Mouse (Mus musculus) limb, embryonic 13.5 days (tissue): ENCODE measurements at regions not wholly inside any gene's neighbourhood (a gene's known extent, or its start where the extent isn't known, plus 50 kb on each side); places are given as distances from the start of the nearest gene placed in this dataset.

Experiments used
- ATAC-seq: fragments of 200-750 bp; cut with Nextera tagmentation; 2 replicates; pipeline ENCODE4 v1.8.0; 2017; ENCODE audit warnings: low read depth, moderate number of reproducible peaks, moderate TSS enrichment; ENCODE audit not compliant: low FRiP score
- H3K27ac ChIP-seq: fragments of 300-500 bp; sonication (generic); 2 replicates; pipeline ENCODE4 v1.5.1; 2015; ENCODE audit warnings: inconsistent platforms, mild to moderate bottlenecking, moderate library complexity
- H3K27me3 ChIP-seq: fragments of 300-500 bp; sonication (generic); 2 replicates; pipeline ENCODE4 v1.6.1; 2015; ENCODE audit warnings: mild to moderate bottlenecking, inconsistent platforms
- H3K36me3 ChIP-seq: fragments of 300-500 bp; sonication (generic); 2 replicates; pipeline ENCODE4 v1.6.1; 2015; ENCODE audit warnings: inconsistent platforms, mild to moderate bottlenecking, moderate library complexity
- H3K4me1 ChIP-seq: fragments of 300-500 bp; sonication (generic); 2 replicates; pipeline ENCODE4 v1.6.1; 2015; ENCODE audit warnings: inconsistent platforms
- H3K4me2 ChIP-seq: fragments of 300-500 bp; sonication (generic); replicated peaks from 2 replicates; pipeline ENCODE4 v1.6.1; 2015; ENCODE audit warnings: inconsistent platforms, mild to moderate bottlenecking, moderate library complexity
- H3K4me3 ChIP-seq: fragments of 300-500 bp; sonication (generic); 2 replicates; pipeline ENCODE4 v1.5.1; 2015; ENCODE audit warnings: moderate library complexity, mild to moderate bottlenecking, inconsistent platforms
- H3K9ac ChIP-seq: fragments of 300-500 bp; sonication (generic); 2 replicates; pipeline ENCODE4 v1.6.1; 2015; ENCODE audit warnings: mild to moderate bottlenecking, inconsistent platforms
- H3K9me3 ChIP-seq: fragments of 300-500 bp; sonication (generic); 2 replicates; pipeline ENCODE4 v1.6.1; 2016; ENCODE audit warnings: inconsistent platforms
- WGBS: fragments of 180-500 bp; shearing (Covaris S2); methylation state at CpG from one replicate; pipeline ENCODE4 v1.1.7; 2015; 5-methylcytosine and 5-hydroxymethylcytosine counted together

- ATAC-seq, result no peak
- H3K27me3 ChIP-seq, result peaks cover 16% of the 10 kb centered on the region; the same call in 1 of the 2 replicates
Measured at GRCm38 (mm10) chr9:61271769-61272352, 100.3 kb upstream of the Tle3 start.

GRCm38 (mm10) chr9:61274020-61274419, 98.1 kb upstream of the Tle3 start:
- Histone ChIP-seq H3K27ac (no peak overlapping the region), H3K4me1 (peaks cover 23% of the 10 kb centered on the region), H3K4me2 (no peak overlapping the region), H3K27me3 (peaks cover 22% of the 10 kb centered on the region; the same call in 1 of the 2 replicates), H3K9me3 (no peaks in the 10 kb centered on the region), H3K4me3 (no peak overlapping the region), H3K9ac (no peak overlapping the region), H3K36me3 (no peaks in the 10 kb centered on the region)
- no peak for ATAC-seq
- WGBS, result 74% methylated on average over 9 of the region's 9 CpGs

More at GRCm38 (mm10) chr9:61271769-61272352, 100.3 kb upstream of the Tle3 start:
- H3K4me1 ChIP-seq, result 0 out of 2 replicates have a peak, but pooled peaks cover 5% of the 10 kb centered on the region
- no peak overlapping the region for H3K27ac ChIP-seq
- no peaks in the 10 kb centered on the region for H3K9me3 ChIP-seq
- H3K9ac ChIP-seq, result no peak overlapping the region
- H3K36me3 ChIP-seq, result no peaks in the 10 kb centered on the region
- WGBS, result 75% methylated on average over 5 of the region's 5 CpGs
- H3K4me2 ChIP-seq, result no peak overlapping the region
- H3K4me3 ChIP-seq, result no peak overlapping the region

- Histone ChIP-seq H3K4me1 (peaks cover 46% of the 10 kb centered on the region), H3K4me3 (0 out of 2 replicates have a peak overlapping the region, but pooled peaks have one; percentile 7), H3K4me2 (peak overlapping the region; percentile 49), H3K9ac (no peak overlapping the region), H3K36me3 (no peaks in the 10 kb centered on the region), H3K27me3 (peaks cover 32% of the 10 kb centered on the region), H3K27ac (no peak overlapping the region), H3K9me3 (no peaks in the 10 kb centered on the region)
- 8% methylated on average over 21 of the region's 21 CpGs for WGBS
- ATAC-seq, result peak; percentile 22; the same call in 1 of the 2 replicates
Measured at GRCm38 (mm10) chr9:61277369-61278215, 94.6 kb upstream of the Tle3 start.

GRCm38 (mm10) chr9:61278216-61278758, 93.9 kb upstream of the Tle3 start:
- WGBS, result 11% methylated on average over 12 of the region's 12 CpGs
- no peaks in the 10 kb centered on the region for H3K36me3 ChIP-seq
- peaks cover 34% of the 10 kb centered on the region for H3K27me3 ChIP-seq
- H3K4me2 ChIP-seq, result peak overlapping the region; percentile 49
- H3K4me1 ChIP-seq, result peaks cover 49% of the 10 kb centered on the region
- 0 out of 2 replicates have a peak overlapping the region, but pooled peaks have one; percentile 7 for H3K4me3 ChIP-seq
- no peak overlapping the region for H3K27ac ChIP-seq
- ATAC-seq, result no peak
- H3K9ac ChIP-seq, result no peak overlapping the region
- no peaks in the 10 kb centered on the region for H3K9me3 ChIP-seq

- no peak overlapping the region for H3K4me3 ChIP-seq
Measured at GRCm38 (mm10) chr9:61279044-61279543, 93.1 kb upstream of the Tle3 start.

GRCm38 (mm10) chr9:61280856-61281582, 91.1 kb upstream of the Tle3 start:
- Histone ChIP-seq H3K4me1 (peaks cover 49% of the 10 kb centered on the region), H3K4me2 (no peak overlapping the region), H3K9me3 (no peaks in the 10 kb centered on the region), H3K9ac (no peak overlapping the region), H3K27me3 (peaks cover 33% of the 10 kb centered on the region), H3K36me3 (no peaks in the 10 kb centered on the region), H3K27ac (no peak overlapping the region), H3K4me3 (no peak overlapping the region)
- WGBS, result 41% methylated on average over 12 of the region's 12 CpGs
- no peak for ATAC-seq

More at GRCm38 (mm10) chr9:61279044-61279543, 93.1 kb upstream of the Tle3 start:
- 24% methylated on average over 9 of the region's 9 CpGs for WGBS
- Histone ChIP-seq H3K27me3 (peaks cover 34% of the 10 kb centered on the region), H3K36me3 (no peaks in the 10 kb centered on the region), H3K4me1 (peaks cover 49% of the 10 kb centered on the region), H3K9ac (no peak overlapping the region), H3K9me3 (no peaks in the 10 kb centered on the region), H3K27ac (no peak overlapping the region), H3K4me2 (peak overlapping the region; percentile 49; the same call in 1 of the 2 replicates)
- no peak for ATAC-seq

GRCm38 (mm10) chr9:61283311-61283710, 88.9 kb upstream of the Tle3 start:
- H3K4me1 ChIP-seq, result peaks cover 38% of the 10 kb centered on the region
- no peaks in the 10 kb centered on the region for H3K36me3 ChIP-seq
- ATAC-seq, result no peak
- H3K4me3 ChIP-seq, result no peak overlapping the region
- no peak overlapping the region for H3K4me2 ChIP-seq
- H3K27me3 ChIP-seq, result peaks cover 33% of the 10 kb centered on the region
- no peak overlapping the region for H3K9ac ChIP-seq
- H3K9me3 ChIP-seq, result no peaks in the 10 kb centered on the region
- WGBS, result 69% methylated on average over 5 of the region's 5 CpGs
- H3K27ac ChIP-seq, result no peak overlapping the region

DNA sequence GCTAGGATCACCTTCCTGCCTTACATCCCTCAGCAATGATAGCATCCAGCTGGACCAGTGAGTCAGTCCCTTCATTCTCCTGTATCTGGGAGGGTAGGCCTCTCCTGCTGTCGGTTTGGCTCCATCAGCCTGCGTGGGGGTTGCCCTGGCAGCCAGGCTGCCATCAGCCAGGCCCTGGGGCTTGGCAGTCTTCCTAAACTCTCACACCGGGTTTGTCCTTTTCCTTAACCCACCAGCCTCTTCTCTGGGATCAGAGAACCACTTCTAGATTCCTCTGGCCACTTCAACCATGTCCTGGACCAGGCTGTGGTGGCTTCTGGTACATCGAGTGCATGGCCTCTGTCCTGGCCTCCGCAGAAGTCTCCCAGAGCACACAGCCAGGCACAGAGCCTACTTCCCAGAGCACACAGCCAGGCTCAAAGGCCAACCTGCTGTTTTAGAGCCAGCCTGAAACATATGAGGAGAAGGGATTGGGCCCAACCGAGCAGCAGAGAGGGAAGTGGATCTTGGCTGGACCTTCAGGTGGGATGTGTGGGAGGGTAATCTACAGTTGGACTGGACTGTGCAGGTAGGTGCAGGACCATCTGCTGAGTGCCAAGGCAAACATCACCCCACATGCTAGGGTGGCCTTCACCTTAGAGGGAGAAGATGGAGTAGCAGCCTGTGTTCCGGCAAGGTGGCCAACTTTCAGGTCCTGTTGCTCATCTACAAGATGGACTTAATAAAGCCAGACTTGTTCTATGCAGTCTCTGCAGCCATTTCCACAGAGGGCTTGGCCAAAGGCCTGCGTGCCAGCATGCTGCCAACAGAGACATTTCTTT, 87.8 kb upstream of the Tle3 start:
- H3K4me3 ChIP-seq, result no peak overlapping the region
- H3K4me1 ChIP-seq, result peaks cover 27% of the 10 kb centered on the region
- H3K9ac ChIP-seq, result no peak overlapping the region
- H3K36me3 ChIP-seq, result no peaks in the 10 kb centered on the region
- no peak for ATAC-seq
- no peak overlapping the region for H3K4me2 ChIP-seq
- no peaks in the 10 kb centered on the region for H3K9me3 ChIP-seq
- WGBS, result 82% methylated on average over 8 of the region's 8 CpGs
- H3K27ac ChIP-seq, result no peak overlapping the region
- peaks cover 24% of the 10 kb centered on the region for H3K27me3 ChIP-seq

DNA sequence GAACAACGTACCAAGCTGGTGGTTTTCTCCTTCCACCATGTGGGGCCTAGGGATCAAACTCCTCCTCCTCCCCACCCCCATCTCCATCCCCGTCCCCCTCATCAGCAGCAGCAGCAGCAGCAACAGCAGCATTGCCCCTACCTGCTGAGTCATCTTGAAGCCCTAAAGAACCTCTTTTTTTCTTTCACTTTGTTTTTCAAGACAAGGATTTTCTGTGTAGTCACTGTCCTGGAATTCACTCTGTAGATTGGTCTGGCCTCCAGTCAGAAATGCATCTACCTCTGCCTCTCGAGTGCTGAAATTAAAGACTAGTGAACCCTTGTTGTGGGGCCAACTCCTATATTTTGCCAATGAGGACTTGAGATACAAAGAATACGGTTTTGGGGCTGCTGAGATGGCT, 85.6 kb upstream of the Tle3 start:
- Histone ChIP-seq H3K27ac (no peak overlapping the region), H3K9ac (no peak overlapping the region), H3K4me2 (no peak overlapping the region), H3K27me3 (peaks cover 11% of the 10 kb centered on the region; the same call in 1 of the 2 replicates), H3K9me3 (no peaks in the 10 kb centered on the region), H3K4me3 (no peak overlapping the region), H3K4me1 (peaks cover 18% of the 10 kb centered on the region; the same call in 1 of the 2 replicates), H3K36me3 (no peaks in the 10 kb centered on the region)
- WGBS, result 86% methylated on average over 4 of the region's 4 CpGs
- no peak for ATAC-seq

DNA sequence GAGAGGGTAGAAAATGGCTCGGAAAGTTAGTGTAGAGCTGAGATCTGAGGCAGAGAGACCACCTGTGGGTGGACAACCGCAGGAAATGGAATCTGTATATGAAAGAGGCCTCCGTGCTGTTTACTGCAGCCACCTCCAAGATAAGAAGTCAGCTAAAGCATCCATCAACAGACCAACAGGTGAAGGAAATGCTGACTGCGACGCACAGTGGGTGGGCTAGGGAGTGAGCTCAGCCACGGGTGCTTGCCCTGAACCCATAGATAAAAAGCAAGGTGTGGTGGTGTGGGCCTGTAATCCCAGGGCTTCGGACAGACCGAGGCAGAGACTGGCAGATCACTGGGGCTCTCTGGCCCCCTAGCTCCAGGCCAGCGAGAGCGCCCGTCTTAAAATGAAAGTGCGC, 83.0 kb upstream of the Tle3 start:
- H3K4me3 ChIP-seq, result no peak overlapping the region
- 54% methylated on average over 12 of the region's 12 CpGs for WGBS
- no peak overlapping the region for H3K4me2 ChIP-seq
- no peaks in the 10 kb centered on the region for H3K27me3 ChIP-seq
- ATAC-seq, result no peak
- no peak overlapping the region for H3K9ac ChIP-seq
- H3K9me3 ChIP-seq, result no peaks in the 10 kb centered on the region
- no peak overlapping the region for H3K27ac ChIP-seq
- no peaks in the 10 kb centered on the region for H3K36me3 ChIP-seq
- peaks cover 19% of the 10 kb centered on the region for H3K4me1 ChIP-seq

GRCm38 (mm10) chr9:61289713-61290112, 82.5 kb upstream of the Tle3 start:
- WGBS, result 64% methylated on average over 6 of the region's 6 CpGs

More at GRCm38 (mm10) chr9:61289713-61290112, 82.5 kb upstream of the Tle3 start:
- Histone ChIP-seq H3K36me3 (no peaks in the 10 kb centered on the region), H3K27me3 (no peaks in the 10 kb centered on the region), H3K4me1 (peaks cover 19% of the 10 kb centered on the region), H3K4me2 (no peak overlapping the region), H3K27ac (no peak overlapping the region), H3K9ac (no peak overlapping the region), H3K9me3 (no peaks in the 10 kb centered on the region), H3K4me3 (no peak overlapping the region)
- no peak for ATAC-seq
